Mouse (Mus musculus): Measurements from ENCODE around the gene Grin2c. TPM values are rescaled to one million over a fixed set of nuclear protein-coding genes. Genes with fewer than 3 reads are reported as not detected.
A peak's percentile ranks its signal among the peaks of the same experiment; 100 is the strongest.

Grin2c gene
- polyA plus RNA-seq, 1 experiment from 2014 or later = not detected

DNA sequence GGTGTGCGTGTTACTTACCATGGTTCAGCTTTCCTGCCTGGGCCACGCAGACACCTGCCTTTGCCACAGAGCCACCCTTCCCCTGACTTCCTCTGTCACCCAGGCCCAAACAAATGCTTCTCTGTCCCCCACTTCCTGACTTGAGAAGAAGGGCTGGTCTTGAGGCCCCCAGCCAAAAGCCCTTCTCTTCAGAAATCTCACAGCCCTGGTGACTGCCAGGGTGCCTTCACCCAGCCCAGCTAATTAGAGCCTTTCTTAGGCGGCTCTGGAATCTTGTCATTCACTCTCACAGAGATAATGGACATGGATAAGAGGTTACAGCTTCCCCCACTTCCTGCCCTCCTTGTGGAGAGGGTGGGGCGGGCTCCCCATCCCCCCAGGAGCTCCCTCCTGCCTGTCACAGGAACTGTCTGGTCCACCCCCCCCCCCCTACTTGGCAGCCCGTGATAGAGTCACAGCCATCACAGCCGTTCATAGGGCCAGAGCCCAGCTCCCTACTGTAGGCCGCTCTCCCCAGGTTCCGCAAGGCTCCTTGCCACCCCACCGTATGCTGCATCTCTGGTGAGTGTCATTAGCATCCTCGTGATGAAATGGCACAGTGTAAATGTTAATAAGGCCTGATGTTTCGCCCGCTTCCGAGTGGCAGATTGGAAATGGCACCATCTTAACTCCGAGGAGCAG, 40.1 kb downstream of the Grin2c start:
- no peak for TF ChIP-seq CTCF (IDR thresholded peaks at IDR 0.05; ENCODE audit: low read depth)
- Histone ChIP-seq H3K9ac (ENCODE audit: low read depth, low read length) (no peak overlapping the region), H3K36me3 (ENCODE audit: control insufficient read depth, insufficient read depth) (no peaks in the 10 kb centered on the region), H3K4me3 (ENCODE audit: low read depth, low read length) (no peak overlapping the region), H3K4me1 (replicated peaks; ENCODE audit: control insufficient read depth, insufficient read depth, low read length) (peaks cover 6% of the 10 kb centered on the region), H3K27me3 (replicated peaks; ENCODE audit: control insufficient read depth, insufficient read depth, low read length) (no peaks in the 10 kb centered on the region), H3K4me2 (replicated peaks; ENCODE audit: low read depth) (no peak overlapping the region), H3K9me3 (ENCODE audit: control insufficient read depth) (no peaks in the 10 kb centered on the region), H3K27ac (ENCODE audit: low read depth, low read length) (no peak overlapping the region)
- WGBS = 68% methylated on average over 14 of the region's 14 CpGs
- ATAC-seq = no peak

DNA sequence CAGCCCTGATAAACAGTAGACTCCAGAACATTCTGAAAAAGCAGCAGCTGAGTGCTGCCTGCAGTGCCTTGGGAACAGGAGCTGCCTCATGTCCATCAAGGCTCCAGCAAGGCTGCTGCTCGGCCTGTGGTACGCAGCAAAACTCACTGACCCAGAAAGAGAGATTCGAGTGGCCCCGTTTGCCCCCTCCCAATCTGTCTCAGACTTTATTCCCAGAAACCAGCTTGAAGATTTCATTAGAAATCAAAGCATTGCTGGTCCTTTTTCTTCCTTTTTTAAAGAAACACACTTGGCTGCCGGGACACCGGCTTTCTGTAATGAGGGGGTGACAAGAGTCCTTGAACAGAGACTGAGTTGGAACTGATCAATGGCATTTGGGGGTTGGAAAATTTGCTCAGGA, 41.7 kb downstream of the Grin2c start:
- 90% methylated on average over 6 of the region's 6 CpGs for WGBS
- no peak for ATAC-seq
- H3K9ac ChIP-seq (ENCODE audit: low read depth, low read length) = no peak overlapping the region
- H3K27ac ChIP-seq (ENCODE audit: low read depth, low read length) = no peak overlapping the region
- H3K4me3 ChIP-seq (ENCODE audit: low read depth, low read length) = no peak overlapping the region
- peaks cover 2% of the 10 kb centered on the region; the same call in 1 of the 2 replicates for H3K36me3 ChIP-seq (ENCODE audit: control insufficient read depth, insufficient read depth)
- H3K27me3 ChIP-seq (replicated peaks; ENCODE audit: control insufficient read depth, insufficient read depth, low read length) = no peaks in the 10 kb centered on the region
- H3K4me2 ChIP-seq (replicated peaks; ENCODE audit: low read depth) = no peak overlapping the region
- H3K9me3 ChIP-seq (ENCODE audit: control insufficient read depth) = no peaks in the 10 kb centered on the region
- no peak for TF ChIP-seq CTCF (IDR thresholded peaks at IDR 0.05; ENCODE audit: low read depth)
- peaks cover 3% of the 10 kb centered on the region; the same call in 1 of the 2 replicates for H3K4me1 ChIP-seq (replicated peaks; ENCODE audit: control insufficient read depth, insufficient read depth, low read length)

DNA sequence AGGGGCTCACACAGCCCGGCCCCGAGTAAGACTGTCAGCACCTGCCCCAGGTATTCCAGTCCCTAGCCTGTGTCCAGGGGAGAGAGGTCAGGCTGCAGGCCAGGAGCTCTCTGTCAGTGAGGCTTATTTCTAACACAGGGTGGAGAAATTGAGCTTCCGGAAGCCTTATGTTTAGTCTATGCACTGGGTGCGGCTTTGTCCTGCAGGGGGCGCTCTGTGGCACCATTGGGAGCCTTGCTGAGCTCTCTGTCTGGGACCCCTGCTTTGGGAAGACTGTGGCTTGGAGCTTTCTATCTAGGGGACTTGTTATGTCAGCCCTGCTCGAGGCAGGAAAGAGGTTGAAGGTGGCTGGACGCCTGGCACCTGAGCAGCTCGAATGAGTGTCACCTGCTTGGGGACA, 42.2 kb downstream of the Grin2c start:
- Histone ChIP-seq H3K27me3 (replicated peaks; ENCODE audit: control insufficient read depth, insufficient read depth, low read length) (no peaks in the 10 kb centered on the region), H3K4me1 (replicated peaks; ENCODE audit: control insufficient read depth, insufficient read depth, low read length) (peaks cover 6% of the 10 kb centered on the region; the same call in 1 of the 2 replicates), H3K9ac (ENCODE audit: low read depth, low read length) (no peak overlapping the region), H3K36me3 (ENCODE audit: control insufficient read depth, insufficient read depth) (peaks cover 6% of the 10 kb centered on the region), H3K4me3 (ENCODE audit: low read depth, low read length) (no peak overlapping the region), H3K4me2 (replicated peaks; ENCODE audit: low read depth) (no peak overlapping the region), H3K27ac (ENCODE audit: low read depth, low read length) (no peak overlapping the region), H3K9me3 (ENCODE audit: control insufficient read depth) (no peaks in the 10 kb centered on the region)
- TF ChIP-seq CTCF (IDR thresholded peaks at IDR 0.05; ENCODE audit: low read depth) = peak; percentile 76
- no peak for ATAC-seq
- 58% methylated on average over 8 of the region's 8 CpGs for whole genome bisulfite sequencing

DNA sequence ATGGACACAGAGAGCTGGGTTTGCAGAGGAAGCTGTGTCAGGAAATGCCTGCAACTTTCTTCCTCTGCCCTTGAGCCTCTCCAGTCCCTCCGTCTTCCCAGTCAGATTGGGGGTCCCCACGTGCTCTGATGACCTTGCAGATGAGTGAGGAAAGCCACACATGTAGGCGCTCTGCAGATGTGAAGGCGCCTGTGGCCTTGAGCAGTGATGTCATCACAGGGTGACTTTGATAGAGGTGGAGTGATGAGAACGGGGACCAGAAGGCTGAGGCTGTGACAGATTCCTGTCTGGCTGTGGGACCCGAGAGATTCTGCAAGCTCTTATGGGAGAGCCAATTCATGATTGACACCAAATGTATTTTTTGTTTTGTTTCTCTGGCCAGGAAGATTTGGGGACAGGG, 43.2 kb downstream of the Grin2c start:
- 80% methylated on average over 6 of the region's 6 CpGs for whole genome bisulfite sequencing
- Histone ChIP-seq H3K4me3 (ENCODE audit: low read depth, low read length) (no peak overlapping the region), H3K4me1 (replicated peaks; ENCODE audit: control insufficient read depth, insufficient read depth, low read length) (peaks cover 9% of the 10 kb centered on the region), H3K36me3 (ENCODE audit: control insufficient read depth, insufficient read depth) (peaks cover 11% of the 10 kb centered on the region), H3K9ac (ENCODE audit: low read depth, low read length) (no peak overlapping the region), H3K27me3 (replicated peaks; ENCODE audit: control insufficient read depth, insufficient read depth, low read length) (no peaks in the 10 kb centered on the region), H3K9me3 (ENCODE audit: control insufficient read depth) (no peaks in the 10 kb centered on the region), H3K4me2 (replicated peaks; ENCODE audit: low read depth) (no peak overlapping the region), H3K27ac (ENCODE audit: low read depth, low read length) (no peak overlapping the region)
- ATAC-seq = no peak
- TF ChIP-seq CTCF (IDR thresholded peaks at IDR 0.05; ENCODE audit: low read depth) = no peak

DNA sequence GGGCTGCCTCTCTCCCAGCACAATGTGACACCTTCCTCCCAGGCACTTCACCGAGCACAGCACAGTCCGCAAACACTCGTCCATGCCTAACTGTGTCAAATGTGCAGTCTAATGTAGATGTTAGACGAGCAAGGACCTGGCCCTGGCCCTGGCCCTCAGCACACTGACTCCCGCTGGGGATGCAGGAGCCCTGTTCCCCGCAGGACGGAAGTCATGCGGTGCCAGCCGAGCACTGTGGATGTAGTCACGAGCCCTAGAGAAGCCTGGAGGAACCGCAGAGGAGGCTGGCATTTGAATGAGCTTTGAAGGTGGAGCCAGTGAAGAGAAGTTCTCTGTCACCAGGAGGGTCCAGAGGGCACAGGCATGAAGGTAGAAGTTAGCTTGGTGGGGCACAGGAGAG, 43.6 kb downstream of the Grin2c start:
- no peak overlapping the region for H3K4me3 ChIP-seq (ENCODE audit: low read depth, low read length)
- no peak overlapping the region for H3K9ac ChIP-seq (ENCODE audit: low read depth, low read length)
- H3K4me2 ChIP-seq (replicated peaks; ENCODE audit: low read depth) = no peak overlapping the region
- ATAC-seq = no peak
- H3K4me1 ChIP-seq (replicated peaks; ENCODE audit: control insufficient read depth, insufficient read depth, low read length) = peaks cover 12% of the 10 kb centered on the region
- no peaks in the 10 kb centered on the region for H3K27me3 ChIP-seq (replicated peaks; ENCODE audit: control insufficient read depth, insufficient read depth, low read length)
- no peak for TF ChIP-seq CTCF (IDR thresholded peaks at IDR 0.05; ENCODE audit: low read depth)
- no peak overlapping the region for H3K27ac ChIP-seq (ENCODE audit: low read depth, low read length)
- H3K9me3 ChIP-seq (ENCODE audit: control insufficient read depth) = no peaks in the 10 kb centered on the region
- 80% methylated on average over 11 of the region's 11 CpGs for WGBS
- H3K36me3 ChIP-seq (ENCODE audit: control insufficient read depth, insufficient read depth) = peaks cover 11% of the 10 kb centered on the region

DNA sequence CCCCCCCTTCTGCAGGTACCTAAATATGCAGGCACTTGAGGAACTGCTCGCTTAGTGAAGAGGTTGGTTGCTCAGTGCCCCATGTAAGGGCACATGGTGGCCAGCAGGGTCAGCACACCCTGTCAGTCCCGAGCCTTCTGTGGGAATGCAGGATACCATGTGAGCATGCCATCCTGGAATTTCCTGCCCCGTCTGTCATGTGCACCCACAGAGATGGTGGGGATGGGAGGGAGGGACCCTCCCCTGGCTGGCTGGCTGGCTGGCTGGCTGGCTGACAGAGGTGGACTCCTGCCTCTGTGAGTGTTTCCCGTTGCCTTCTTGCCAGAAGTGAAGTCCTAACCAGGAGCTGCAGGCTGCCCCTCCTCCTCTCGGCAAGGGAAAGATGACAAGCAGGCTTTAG, 44.5 kb downstream of the Grin2c start:
- no peak overlapping the region for H3K9ac ChIP-seq (ENCODE audit: low read depth, low read length)
- WGBS = 57% methylated on average over 5 of the region's 5 CpGs
- no peak overlapping the region for H3K4me3 ChIP-seq (ENCODE audit: low read depth, low read length)
- ATAC-seq = no peak
- H3K9me3 ChIP-seq (ENCODE audit: control insufficient read depth) = no peaks in the 10 kb centered on the region
- H3K36me3 ChIP-seq (ENCODE audit: control insufficient read depth, insufficient read depth) = peaks cover 11% of the 10 kb centered on the region
- H3K27me3 ChIP-seq (replicated peaks; ENCODE audit: control insufficient read depth, insufficient read depth, low read length) = no peaks in the 10 kb centered on the region
- peaks cover 12% of the 10 kb centered on the region for H3K4me1 ChIP-seq (replicated peaks; ENCODE audit: control insufficient read depth, insufficient read depth, low read length)
- TF ChIP-seq CTCF (IDR thresholded peaks at IDR 0.05; ENCODE audit: low read depth) = no peak
- no peak overlapping the region for H3K27ac ChIP-seq (ENCODE audit: low read depth, low read length)
- H3K4me2 ChIP-seq (replicated peaks; ENCODE audit: low read depth) = no peak overlapping the region
